Mouse (Mus musculus) adipocyte (in vitro differentiated cells): ENCODE results near the gene Btn1a1.

Experiments
- DNase-seq: peaks from one replicate; pipeline ENCODE4 v3.0.0-alpha.2; 2016; ENCODE audit warnings: low spot score

Btn1a1 gene

GRCm38 (mm10) chr13:23483153-23483552 is 17.5 kb upstream of the Btn1a1 start:
- no peak for DNase-seq

- DNase-seq, result no peak
Observed at GRCm38 (mm10) chr13:23475658-23476057, 10.0 kb upstream of the Btn1a1 start.

- DNase-seq, result peak; percentile 75
Observed at GRCm38 (mm10) chr13:23466911-23467310, 1.2 kb upstream of the Btn1a1 start.

- no peak for DNase-seq
Observed at GRCm38 (mm10) chr13:23466306-23466705, 605 bp upstream of the Btn1a1 start.

- DNase-seq, result no peak
Observed at GRCm38 (mm10) chr13:23464841-23465366, 797 bp downstream of the Btn1a1 start.

GRCm38 (mm10) chr13:23464224-23464637 is 1.5 kb downstream of the Btn1a1 start:
- no peak for DNase-seq

GRCm38 (mm10) chr13:23463381-23464223 is 2.1 kb downstream of the Btn1a1 start:
- DNase-seq, result peak; percentile 39

- no peak for DNase-seq
Observed at GRCm38 (mm10) chr13:23462669-23463068, 3.0 kb downstream of the Btn1a1 start.

- no peak for DNase-seq
Observed at GRCm38 (mm10) chr13:23462063-23462462, 3.6 kb downstream of the Btn1a1 start.

- no peak for DNase-seq
Observed at GRCm38 (mm10) chr13:23459264-23459846, 6.3 kb downstream of the Btn1a1 start.

- no peak for DNase-seq
Observed at GRCm38 (mm10) chr13:23453926-23454325, 11.8 kb downstream of the Btn1a1 start.

GRCm38 (mm10) chr13:23453362-23453862 is 12.3 kb downstream of the Btn1a1 start:
- peak; percentile 78 for DNase-seq

GRCm38 (mm10) chr13:23450398-23450797 is 15.3 kb downstream of the Btn1a1 start:
- peak; percentile 85 for DNase-seq

GRCm38 (mm10) chr13:23449235-23450095 is 16.2 kb downstream of the Btn1a1 start:
- peak; percentile 53 for DNase-seq

GRCm38 (mm10) chr13:23448758-23449157 is 16.9 kb downstream of the Btn1a1 start:
- DNase-seq, result no peak

GRCm38 (mm10) chr13:23446498-23446952 is 19.2 kb downstream of the Btn1a1 start:
- DNase-seq, result peak; percentile 83

GRCm38 (mm10) chr13:23445561-23446320 is 20.0 kb downstream of the Btn1a1 start:
- peak; percentile 88 for DNase-seq

GRCm38 (mm10) chr13:23445156-23445555 is 20.5 kb downstream of the Btn1a1 start:
- DNase-seq, result no peak

GRCm38 (mm10) chr13:23444451-23444850 is 21.2 kb downstream of the Btn1a1 start:
- no peak for DNase-seq

- DNase-seq, result no peak
Observed at GRCm38 (mm10) chr13:23439901-23440300, 25.8 kb downstream of the Btn1a1 start.

- peak; percentile 67 for DNase-seq
Observed at GRCm38 (mm10) chr13:23438521-23438920, 27.2 kb downstream of the Btn1a1 start.
